Mouse (Mus musculus) midbrain, embryonic 16.5 days (tissue): ENCODE results near the gene Tchhl1. TPM values are rescaled to one million over a fixed set of nuclear protein-coding genes. Genes with fewer than 3 reads are reported as not detected.

ENCODE experiments used
- ATAC-seq: fragments of 200-750 bp; cut with Nextera tagmentation; 2 replicates; pipeline ENCODE4 v1.8.0; 2017; ENCODE audit warnings: moderate TSS enrichment
- H3K27ac ChIP-seq: fragments of 300-500 bp; sonication (generic); 2 replicates; pipeline ENCODE4 v1.5.1; 2014; ENCODE audit warnings: mild to moderate bottlenecking, low read length, mixed read lengths
- H3K27me3 ChIP-seq: fragments of 300-500 bp; sonication (generic); 2 replicates; pipeline ENCODE4 v1.6.1; 2014; ENCODE audit warnings: low read depth, low read length, mixed read lengths; ENCODE audit not compliant: control insufficient read depth, insufficient read depth
- H3K36me3 ChIP-seq: fragments of 300-500 bp; sonication (generic); 2 replicates; pipeline ENCODE4 v1.6.1; 2014; ENCODE audit warnings: mild to moderate bottlenecking, low read length, moderate library complexity, mixed read lengths; ENCODE audit not compliant: control insufficient read depth, insufficient read depth
- H3K4me1 ChIP-seq: fragments of 300-500 bp; sonication (generic); 2 replicates; pipeline ENCODE4 v1.6.1; 2014; ENCODE audit warnings: mild to moderate bottlenecking, low read length, mixed read lengths; ENCODE audit not compliant: control insufficient read depth, insufficient read depth
- H3K4me2 ChIP-seq: fragments of 300-500 bp; sonication (generic); 2 replicates; pipeline ENCODE4 v1.6.1; 2014; ENCODE audit warnings: mild to moderate bottlenecking, low read length, mixed read lengths
- H3K4me3 ChIP-seq: fragments of 300-500 bp; sonication (generic); 2 replicates; pipeline ENCODE4 v1.5.1; 2014; ENCODE audit warnings: low read depth, mild to moderate bottlenecking, low read length, moderate library complexity, mixed read lengths
- H3K9ac ChIP-seq: fragments of 300-500 bp; sonication (generic); 2 replicates; pipeline ENCODE4 v1.6.1; 2014; ENCODE audit warnings: low read depth, low read length, mixed read lengths
- H3K9me3 ChIP-seq: fragments of 300-500 bp; sonication (generic); replicated peaks from 2 replicates; pipeline ENCODE4 v1.6.1; 2014; ENCODE audit warnings: mild to moderate bottlenecking, low read length, mixed read lengths; ENCODE audit not compliant: control insufficient read depth, poor library complexity, severe bottlenecking
- WGBS: fragments of 180-500 bp; shearing (Covaris S2); extraction: QIAGEN DNeasy Blood & Tissue Kit; methylation state at CpG from one replicate; pipeline ENCODE4 v1.1.7; 2014; 5-methylcytosine and 5-hydroxymethylcytosine counted together
- polyA plus RNA-seq: library from polyadenylated mRNA; unstranded; fragments of >200 nt; fragmentation: Nextera tagmentation; extraction: Ambion mirVana; gene quantifications from 2 replicates; pipeline ENCODE4 v1.2.1, GENCODE M21; 2015

Tchhl1 gene
- polyA plus RNA-seq, 1 experiment from 2014 or later, result not detected

GRCm38 (mm10) chr3:93447138-93447841 lies 21.3 kb upstream of the Tchhl1 start:
- peak; percentile 72 for ATAC-seq
- H3K4me3 ChIP-seq, result peak overlapping the region; percentile 54
- no peaks in the 10 kb centered on the region for H3K9me3 ChIP-seq
- peaks cover 17% of the 10 kb centered on the region for H3K4me1 ChIP-seq
- H3K9ac ChIP-seq, result peak overlapping the region; percentile 60
- no peaks in the 10 kb centered on the region for H3K36me3 ChIP-seq
- under 1% methylated on average over 59 of the region's 59 CpGs for WGBS
- peak overlapping the region; percentile 14; the same call in 1 of the 2 replicates for H3K27ac ChIP-seq
- peak overlapping the region; percentile 82 for H3K4me2 ChIP-seq
- peaks cover 9% of the 10 kb centered on the region; the same call in 1 of the 2 replicates for H3K27me3 ChIP-seq

DNA sequence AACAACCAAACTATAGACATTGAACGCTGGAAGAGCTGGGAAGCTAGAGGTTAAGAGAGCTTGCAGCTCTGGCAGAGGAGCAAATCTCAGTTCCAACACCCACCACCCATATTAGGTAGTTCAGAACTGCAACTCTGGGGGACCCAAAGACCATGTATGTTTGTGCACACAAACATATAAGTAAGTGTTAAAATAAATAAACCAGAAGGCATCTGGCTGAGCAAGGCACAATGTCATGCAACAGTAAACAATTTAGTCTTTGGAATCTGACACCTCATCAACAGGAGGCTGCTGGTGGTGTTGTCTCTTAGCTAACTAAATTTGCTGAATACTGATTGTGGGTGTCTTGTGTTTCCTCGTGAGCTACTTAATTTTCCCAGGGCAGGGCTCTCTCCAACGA lies 2.0 kb upstream of the Tchhl1 start:
- Histone ChIP-seq H3K4me2 (no peak overlapping the region), H3K27ac (no peak overlapping the region), H3K27me3 (no peaks in the 10 kb centered on the region), H3K4me1 (no peaks in the 10 kb centered on the region), H3K4me3 (no peak overlapping the region), H3K9ac (no peak overlapping the region), H3K9me3 (no peaks in the 10 kb centered on the region), H3K36me3 (no peaks in the 10 kb centered on the region)
- WGBS, result 80% methylated on average over 3 of the region's 3 CpGs
- ATAC-seq, result no peak

DNA sequence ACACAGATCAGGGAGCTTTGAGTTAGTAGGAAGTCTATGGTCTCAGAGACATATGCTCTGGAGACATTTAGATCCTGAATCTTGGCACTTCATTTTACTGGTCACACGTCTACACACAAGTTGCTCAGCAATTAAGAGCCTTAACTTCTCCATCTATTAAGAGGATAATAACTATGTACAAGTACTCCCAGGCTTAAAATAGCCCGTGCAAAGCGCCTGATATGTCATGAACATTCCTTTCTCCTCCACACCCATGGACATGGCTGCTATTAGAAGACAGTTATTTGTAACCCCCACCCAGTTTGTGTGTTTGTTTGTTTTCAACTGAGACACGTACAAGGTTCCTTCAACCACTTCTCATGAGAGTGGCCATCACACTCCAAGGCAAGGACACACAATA lies 1.4 kb upstream of the Tchhl1 start:
- no peak overlapping the region for H3K4me2 ChIP-seq
- H3K27ac ChIP-seq, result no peak overlapping the region
- no peaks in the 10 kb centered on the region for H3K4me1 ChIP-seq
- ATAC-seq, result no peak
- H3K27me3 ChIP-seq, result no peaks in the 10 kb centered on the region
- H3K36me3 ChIP-seq, result no peaks in the 10 kb centered on the region
- H3K9me3 ChIP-seq, result no peaks in the 10 kb centered on the region
- no peak overlapping the region for H3K4me3 ChIP-seq
- H3K9ac ChIP-seq, result no peak overlapping the region
- 85% methylated on average over 4 of the region's 4 CpGs for WGBS

DNA sequence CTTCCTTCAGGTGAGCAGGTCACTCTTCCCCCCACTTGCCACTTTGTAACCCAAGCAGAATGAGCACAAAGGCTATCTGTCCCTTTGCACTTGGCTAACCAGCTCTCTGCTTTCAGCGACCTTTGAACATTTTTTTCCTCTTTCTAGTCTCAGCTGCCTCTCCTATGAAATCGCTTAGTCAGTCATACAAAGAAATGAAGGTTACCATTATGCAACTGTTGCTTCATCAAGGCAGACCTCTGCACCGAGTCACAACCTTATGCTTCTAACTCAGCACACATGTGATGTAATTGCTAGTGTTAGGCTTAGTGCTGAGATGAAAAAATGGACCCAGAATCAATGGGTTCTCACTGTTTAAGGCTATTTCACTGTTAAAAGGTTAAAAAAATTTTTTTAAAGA lies 1.1 kb downstream of the Tchhl1 start:
- H3K27me3 ChIP-seq, result no peaks in the 10 kb centered on the region
- H3K9ac ChIP-seq, result no peak overlapping the region
- H3K9me3 ChIP-seq, result no peaks in the 10 kb centered on the region
- H3K36me3 ChIP-seq, result no peaks in the 10 kb centered on the region
- WGBS, result 81% methylated on average over 3 of the region's 3 CpGs
- H3K4me3 ChIP-seq, result no peak overlapping the region
- H3K27ac ChIP-seq, result no peak overlapping the region
- ATAC-seq, result no peak
- no peak overlapping the region for H3K4me2 ChIP-seq
- H3K4me1 ChIP-seq, result no peaks in the 10 kb centered on the region

- no peak overlapping the region for H3K9ac ChIP-seq
- H3K27me3 ChIP-seq, result no peaks in the 10 kb centered on the region
- H3K4me3 ChIP-seq, result no peak overlapping the region
- no peak for ATAC-seq
- no peak overlapping the region for H3K4me2 ChIP-seq
- no peaks in the 10 kb centered on the region for H3K9me3 ChIP-seq
- no peak overlapping the region for H3K27ac ChIP-seq
- 93% methylated on average over 1 of the region's 1 CpGs for WGBS
- no peaks in the 10 kb centered on the region for H3K4me1 ChIP-seq
- H3K36me3 ChIP-seq, result no peaks in the 10 kb centered on the region
Observed at GRCm38 (mm10) chr3:93480053-93480452, 11.5 kb downstream of the Tchhl1 start.

DNA sequence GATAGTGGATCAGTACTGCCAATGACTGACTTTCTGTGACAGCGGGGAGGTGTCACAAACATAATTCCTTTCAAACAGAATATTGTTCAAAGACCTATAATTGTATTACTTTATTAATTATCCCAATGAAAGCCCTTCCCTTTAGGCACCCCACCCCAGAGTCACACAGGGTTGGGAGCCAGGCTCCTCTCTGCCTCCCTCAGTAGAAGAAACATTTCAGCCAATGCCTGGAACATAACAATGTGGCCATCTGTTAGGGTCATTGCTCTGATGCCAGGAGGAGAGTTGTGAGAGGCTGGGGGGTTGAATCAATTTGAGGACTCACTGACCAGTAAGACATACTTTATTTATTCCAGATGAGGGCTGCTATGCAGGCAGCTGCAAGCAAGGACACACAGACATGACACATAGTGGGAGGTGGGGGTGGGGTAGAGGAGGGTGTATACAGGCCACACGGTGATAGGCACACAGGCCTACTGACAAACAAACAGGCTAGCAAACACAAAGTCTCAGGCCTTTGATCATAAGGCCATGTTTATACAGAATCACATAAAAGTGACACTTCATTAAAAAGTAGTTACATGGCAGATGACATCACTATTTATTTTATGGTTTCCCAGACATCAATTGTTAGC lies 13.5 kb downstream of the Tchhl1 start:
- no peaks in the 10 kb centered on the region for H3K9me3 ChIP-seq
- H3K27ac ChIP-seq, result no peak overlapping the region
- no peak overlapping the region for H3K4me3 ChIP-seq
- H3K36me3 ChIP-seq, result no peaks in the 10 kb centered on the region
- 80% methylated on average over 2 of the region's 2 CpGs for WGBS
- no peak overlapping the region for H3K9ac ChIP-seq
- no peaks in the 10 kb centered on the region for H3K4me1 ChIP-seq
- no peaks in the 10 kb centered on the region for H3K27me3 ChIP-seq
- ATAC-seq, result no peak
- no peak overlapping the region for H3K4me2 ChIP-seq

GRCm38 (mm10) chr3:93485611-93486010 lies 17.1 kb downstream of the Tchhl1 start:
- H3K27me3 ChIP-seq, result no peaks in the 10 kb centered on the region
- no peaks in the 10 kb centered on the region for H3K9me3 ChIP-seq
- H3K9ac ChIP-seq, result no peak overlapping the region
- no peak overlapping the region for H3K27ac ChIP-seq
- no peak overlapping the region for H3K4me2 ChIP-seq
- H3K4me3 ChIP-seq, result no peak overlapping the region
- no peaks in the 10 kb centered on the region for H3K4me1 ChIP-seq
- 94% methylated on average over 3 of the region's 3 CpGs for WGBS
- ATAC-seq, result no peak
- no peaks in the 10 kb centered on the region for H3K36me3 ChIP-seq

GRCm38 (mm10) chr3:93488541-93488940 lies 20.0 kb downstream of the Tchhl1 start:
- Histone ChIP-seq H3K4me1 (no peaks in the 10 kb centered on the region), H3K4me2 (no peak overlapping the region), H3K27ac (no peak overlapping the region), H3K4me3 (no peak overlapping the region), H3K9ac (no peak overlapping the region), H3K9me3 (no peaks in the 10 kb centered on the region), H3K27me3 (no peaks in the 10 kb centered on the region), H3K36me3 (no peaks in the 10 kb centered on the region)
- no peak for ATAC-seq
- WGBS, result 92% methylated on average over 2 of the region's 2 CpGs

DNA sequence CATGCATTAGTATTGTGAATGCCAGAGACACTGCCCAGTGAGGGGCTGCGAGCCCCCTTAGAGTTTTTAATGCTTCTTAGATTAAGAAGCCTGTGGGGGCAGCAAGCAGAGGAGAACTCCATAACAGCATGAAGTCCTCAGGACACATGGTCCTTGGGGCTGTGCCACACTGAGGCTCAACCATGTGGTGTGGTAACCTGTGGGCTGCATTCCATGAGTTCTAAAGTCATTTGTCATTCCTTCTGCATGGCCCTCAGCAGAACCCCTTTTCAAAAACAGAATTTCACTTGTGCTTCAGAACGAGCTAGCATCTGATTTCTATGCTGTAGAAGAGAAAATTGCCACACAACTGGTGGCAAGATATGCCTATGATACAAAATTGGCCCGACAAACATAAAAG lies 23.6 kb downstream of the Tchhl1 start:
- Histone ChIP-seq H3K9me3 (no peaks in the 10 kb centered on the region), H3K4me2 (no peak overlapping the region), H3K27ac (no peak overlapping the region), H3K4me3 (no peak overlapping the region), H3K27me3 (no peaks in the 10 kb centered on the region), H3K36me3 (no peaks in the 10 kb centered on the region), H3K4me1 (no peaks in the 10 kb centered on the region), H3K9ac (no peak overlapping the region)
- no peak for ATAC-seq
- 77% methylated on average over 3 of the region's 3 CpGs for WGBS
